10 mouse cellular contexts compared by ENCODE assay signal in the genomic region with DNA sequence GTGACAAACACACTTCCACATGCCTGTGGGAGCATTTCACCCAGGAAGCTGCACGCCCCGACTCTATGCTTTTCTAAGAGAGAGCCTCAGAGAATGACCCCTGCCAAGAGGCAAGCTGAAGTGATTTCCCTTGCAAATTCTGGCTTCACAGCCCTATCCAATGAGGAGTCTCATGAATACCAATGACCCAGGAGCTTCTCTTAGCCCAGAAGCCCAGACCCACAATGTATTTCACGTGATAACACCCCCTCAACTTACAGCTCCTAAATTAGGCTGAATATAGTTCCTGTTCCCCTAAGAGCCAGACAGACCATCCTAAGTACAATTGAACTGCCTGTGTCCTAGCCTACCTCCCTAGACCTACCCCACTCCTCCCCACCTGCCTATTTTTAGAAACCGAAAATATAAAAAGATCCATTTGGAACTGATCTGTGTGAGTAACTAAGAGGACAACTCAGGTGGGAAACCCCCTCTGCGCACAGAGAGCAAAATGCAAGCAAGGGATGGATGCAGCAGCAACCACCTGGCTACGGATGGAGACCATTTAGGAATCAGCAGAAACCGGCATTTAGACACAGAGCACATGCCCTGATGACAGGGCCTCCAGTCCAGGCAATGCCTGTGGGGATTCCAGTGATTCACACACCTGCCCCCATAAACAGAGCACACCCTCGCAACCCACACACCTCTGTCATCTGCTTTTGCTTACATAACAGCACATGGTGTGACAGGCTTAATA. TPM values are rescaled to one million over a fixed set of nuclear protein-coding genes. Genes with fewer than 3 reads are reported as not detected.
DNase-seq lines count a peak whose midpoint lies in the region; ATAC-seq lines count a peak whose summit lies in the region.
"Had no signal": no experiment of that assay in that cellular context is flagged by ENCODE, and none has a peak within 500 bp of the region (broad histone marks: within the 10 kb centered on the region; RNA-seq: fewer than 3 reads in every experiment).

No protein-coding gene starts in this region.

- 48% methylated on average over 8 of the region's 8 CpGs for WGBS in forebrain, embryonic 12.5 days
- WGBS in forebrain, embryonic 11.5 days, result 45% methylated on average over 8 of the region's 8 CpGs
- 43% methylated on average over 8 of the region's 8 CpGs for WGBS in midbrain, embryonic 11.5 days
- 51% methylated on average over 8 of the region's 8 CpGs for WGBS in midbrain, embryonic 10.5 days
- WGBS in hindbrain, embryonic 13.5 days, result 34% methylated on average over 8 of the region's 8 CpGs
- 27% methylated on average over 8 of the region's 8 CpGs for WGBS in neural tube, embryonic 15.5 days

- H3K9me3 ChIP-seq in forebrain, embryonic 12.5 days, result no peaks in the 10 kb centered on the region
- no peaks in the 10 kb centered on the region for H3K9me3 ChIP-seq in forebrain, embryonic 11.5 days (ENCODE audit: control insufficient read depth, low read length)
- no peaks in the 10 kb centered on the region for H3K9me3 ChIP-seq in midbrain, embryonic 11.5 days (ENCODE audit: control insufficient read depth, low read length)
- H3K9me3 ChIP-seq in midbrain, embryonic 10.5 days (replicated peaks), result no peaks in the 10 kb centered on the region
- no peaks in the 10 kb centered on the region for H3K9me3 ChIP-seq in hindbrain, embryonic 13.5 days
- H3K9me3 ChIP-seq in neural tube, embryonic 15.5 days (replicated peaks), result no peaks in the 10 kb centered on the region

- DNase-seq in forebrain, embryonic 11.5 days (ENCODE audit: low spot score), result no peak
- peak; percentile 80 for DNase-seq in midbrain, embryonic 11.5 days (ENCODE audit: low spot score, missing footprints)
- no peak for DNase-seq in midbrain, embryonic 10.5 days (ENCODE audit: low spot score)
- no peak for DNase-seq in liver
- no peak for DNase-seq in adrenal gland, postnatal 36 days
- DNase-seq: adrenal gland, adult 2 months had no signal

- H3K36me3 ChIP-seq in forebrain, embryonic 12.5 days (replicated peaks), result no peaks in the 10 kb centered on the region
- H3K36me3 ChIP-seq in forebrain, embryonic 11.5 days (ENCODE audit: control insufficient read depth, insufficient read depth, low read length), result no peaks in the 10 kb centered on the region
- no peaks in the 10 kb centered on the region for H3K36me3 ChIP-seq in midbrain, embryonic 11.5 days (ENCODE audit: control insufficient read depth, insufficient read depth, low read length)
- H3K36me3 ChIP-seq in midbrain, embryonic 10.5 days, result no peaks in the 10 kb centered on the region
- H3K36me3 ChIP-seq in hindbrain, embryonic 13.5 days, result no peaks in the 10 kb centered on the region
- no peaks in the 10 kb centered on the region for H3K36me3 ChIP-seq in neural tube, embryonic 15.5 days

- H3K9ac ChIP-seq in forebrain, embryonic 12.5 days, result peak overlapping the region; percentile 12; the same call in 1 of the 2 replicates
- no peak overlapping the region for H3K9ac ChIP-seq in forebrain, embryonic 11.5 days (ENCODE audit: low read length)
- no peak overlapping the region for H3K9ac ChIP-seq in midbrain, embryonic 11.5 days (ENCODE audit: low read length)
- H3K9ac ChIP-seq in hindbrain, embryonic 13.5 days, result peak overlapping the region; percentile 14; the same call in 1 of the 2 replicates
- peak overlapping the region; percentile 29; the same call in 1 of the 2 replicates for H3K9ac ChIP-seq in neural tube, embryonic 15.5 days (replicated peaks)

- peak overlapping the region; percentile 94 for H3K4me2 ChIP-seq in forebrain, embryonic 12.5 days
- H3K4me2 ChIP-seq in forebrain, embryonic 11.5 days (ENCODE audit: low read depth, low read length, severe bottlenecking), result no peak overlapping the region
- no peak overlapping the region for H3K4me2 ChIP-seq in midbrain, embryonic 11.5 days
- peak overlapping the region; percentile 85 for H3K4me2 ChIP-seq in hindbrain, embryonic 13.5 days
- H3K4me2 ChIP-seq in neural tube, embryonic 15.5 days, result peak overlapping the region; percentile 69

- peaks cover 37% of the 10 kb centered on the region for H3K4me1 ChIP-seq in forebrain, embryonic 12.5 days
- H3K4me1 ChIP-seq in forebrain, embryonic 11.5 days (replicated peaks; ENCODE audit: control insufficient read depth, insufficient read depth, low read length), result peaks cover 8% of the 10 kb centered on the region; the same call in 1 of the 2 replicates
- peaks cover 14% of the 10 kb centered on the region for H3K4me1 ChIP-seq in midbrain, embryonic 11.5 days (ENCODE audit: control insufficient read depth, insufficient read depth, low read length)
- H3K4me1 ChIP-seq in midbrain, embryonic 10.5 days, result peaks cover 29% of the 10 kb centered on the region
- peaks cover 53% of the 10 kb centered on the region for H3K4me1 ChIP-seq in hindbrain, embryonic 13.5 days (replicated peaks)
- H3K4me1 ChIP-seq in neural tube, embryonic 15.5 days, result peaks cover 37% of the 10 kb centered on the region

- peaks cover 51% of the 10 kb centered on the region for H3K27me3 ChIP-seq in forebrain, embryonic 12.5 days
- H3K27me3 ChIP-seq in forebrain, embryonic 11.5 days (ENCODE audit: control insufficient read depth, insufficient read depth, low read length), result peaks cover 14% of the 10 kb centered on the region
- H3K27me3 ChIP-seq in midbrain, embryonic 11.5 days (ENCODE audit: control insufficient read depth, insufficient read depth, low read length), result peaks cover 27% of the 10 kb centered on the region
- H3K27me3 ChIP-seq in midbrain, embryonic 10.5 days (ENCODE audit: low read depth, poor library complexity, severe bottlenecking), result peaks cover 57% of the 10 kb centered on the region
- peaks cover 14% of the 10 kb centered on the region for H3K27me3 ChIP-seq in hindbrain, embryonic 13.5 days
- 0 out of 2 replicates have a peak, but pooled peaks cover 2% of the 10 kb centered on the region for H3K27me3 ChIP-seq in neural tube, embryonic 15.5 days (replicated peaks)

- H3K27ac ChIP-seq in forebrain, embryonic 12.5 days, result no peak overlapping the region
- H3K27ac ChIP-seq in forebrain, embryonic 11.5 days (ENCODE audit: low read depth, low read length), result no peak overlapping the region
- no peak overlapping the region for H3K27ac ChIP-seq in midbrain, embryonic 11.5 days (ENCODE audit: low read depth, low read length)
- no peak overlapping the region for H3K27ac ChIP-seq in midbrain, embryonic 10.5 days (replicated peaks)
- H3K27ac ChIP-seq in hindbrain, embryonic 13.5 days, result peak overlapping the region; percentile 45
- H3K27ac ChIP-seq in neural tube, embryonic 15.5 days (replicated peaks), result peak overlapping the region; percentile 49

- no peak overlapping the region for H3K4me3 ChIP-seq in forebrain, embryonic 12.5 days (replicated peaks)
- H3K4me3 ChIP-seq in forebrain, embryonic 11.5 days (ENCODE audit: low read depth, low read length), result no peak overlapping the region
- no peak overlapping the region for H3K4me3 ChIP-seq in midbrain, embryonic 11.5 days (ENCODE audit: low read depth, low read length)
- H3K4me3 ChIP-seq in midbrain, embryonic 10.5 days, result no peak overlapping the region
- peak overlapping the region; percentile 82 for H3K4me3 ChIP-seq in hindbrain, embryonic 13.5 days
- peak overlapping the region; percentile 83 for H3K4me3 ChIP-seq in neural tube, embryonic 15.5 days (replicated peaks)

- ATAC-seq in forebrain, embryonic 12.5 days (ENCODE audit: low FRiP score), result no peak
- no peak for ATAC-seq in forebrain, embryonic 11.5 days (replicated peaks; ENCODE audit: low FRiP score)
- ATAC-seq in midbrain, embryonic 11.5 days (ENCODE audit: low FRiP score), result peak; percentile 11; the same call in 1 of the 2 replicates
- ATAC-seq in hindbrain, embryonic 13.5 days (ENCODE audit: low FRiP score), result no peak
- no peak for ATAC-seq in neural tube, embryonic 15.5 days (ENCODE audit: low FRiP score)

RNA-seq across cellular contexts. Expression of gene Dgki, which starts 2.1 kb away (rescaled TPM):
- 4.0 and 4.1 TPM in 2 replicates for polyA plus RNA-seq in forebrain, embryonic 12.5 days (2016; fragmentation: Nextera tagmentation; extraction: Ambion mirVana)
- 2.8 TPM in 2 replicates for polyA plus RNA-seq in forebrain, embryonic 11.5 days (2014; fragmentation: Nextera tagmentation; extraction: Ambion mirVana)
- 2.1 TPM in 2 replicates for polyA plus RNA-seq in midbrain, embryonic 11.5 days (2014; fragmentation: Nextera tagmentation; extraction: Ambion mirVana)
- polyA plus RNA-seq in midbrain, embryonic 10.5 days (2016; fragmentation: Nextera tagmentation; extraction: Ambion mirVana), result 0.63 and 1.4 TPM in 2 replicates
- 5.2 and 5.9 TPM in 2 replicates for polyA plus RNA-seq in hindbrain, embryonic 13.5 days (2015; fragmentation: Nextera tagmentation; extraction: Ambion mirVana)
- 6.5 and 7.1 TPM in 2 replicates for polyA plus RNA-seq in neural tube, embryonic 15.5 days (2015; fragmentation: Nextera tagmentation; extraction: Ambion mirVana)
- total RNA-seq in adrenal gland, postnatal 36 days (2021), result 1 to 10 TPM; 1.4 to 2.6 TPM
- total RNA-seq: granulocyte monocyte progenitor cell, adult 5-6 weeks had no signal

Comparison
In these comparisons a context has a peak if more than half of its experiments do, and no peak if none do; other contexts are left out.
1. H3K4me2 ChIP-seq: peak in forebrain, embryonic 12.5 days (single experiment), hindbrain, embryonic 13.5 days (single experiment) and neural tube, embryonic 15.5 days (single experiment); none in forebrain, embryonic 11.5 days (single experiment) and midbrain, embryonic 11.5 days (single experiment).
2. H3K9ac ChIP-seq: peak in forebrain, embryonic 12.5 days (single experiment), hindbrain, embryonic 13.5 days (single experiment) and neural tube, embryonic 15.5 days (single experiment); none in forebrain, embryonic 11.5 days (single experiment) and midbrain, embryonic 11.5 days (single experiment).
3. H3K27ac ChIP-seq: peak in hindbrain, embryonic 13.5 days (single experiment) and neural tube, embryonic 15.5 days (single experiment); none in forebrain, embryonic 12.5 days (single experiment), forebrain, embryonic 11.5 days (single experiment), midbrain, embryonic 11.5 days (single experiment) and midbrain, embryonic 10.5 days (single experiment).
4. H3K4me3 ChIP-seq: peak in hindbrain, embryonic 13.5 days (single experiment) and neural tube, embryonic 15.5 days (single experiment); none in forebrain, embryonic 12.5 days (single experiment), forebrain, embryonic 11.5 days (single experiment), midbrain, embryonic 11.5 days (single experiment) and midbrain, embryonic 10.5 days (single experiment).